Mouse (Mus musculus): ENCODE measurements around the gene Inip.

- TF ChIP-seq CTCF (IDR thresholded peaks at IDR 0.05; ENCODE audit: low read depth) (no peak), EP300 (IDR thresholded peaks at IDR 0.05; ENCODE audit: low read depth) (no peak)
These were observed 31.4 kb upstream of the Inip start for GRCm38 (mm10) chr4:59832810-59833209.
